Mouse (Mus musculus) liver, adult 2 months (tissue): ENCODE measurements at regions not wholly inside any gene's neighbourhood (a gene's known extent, or its start where the extent isn't known, plus 50 kb on each side); places are given as distances from the start of the nearest gene placed in this dataset.

Source experiments
- DNase-seq: peaks from one replicate; pipeline ENCODE4 v3.0.0-alpha.2; 2011; ENCODE audit warnings: low read depth, low spot score; ENCODE audit errors: extremely low read depth
- H3K27ac ChIP-seq: fragments of 200-500 bp; replicated peaks from 2 replicates; pipeline ENCODE4 v1.5.1; 2012; ENCODE audit warnings: low read depth, mild to moderate bottlenecking, control low read depth, inconsistent platforms, low read length; ENCODE audit not compliant: insufficient read depth
- H3K27me3 ChIP-seq: fragments of 200-500 bp; 2 replicates; pipeline ENCODE4 v1.6.1; 2012; ENCODE audit warnings: mild to moderate bottlenecking, moderate library complexity, low read length, inconsistent platforms; ENCODE audit not compliant: control insufficient read depth, insufficient read depth
- H3K36me3 ChIP-seq: fragments of 200-500 bp; 2 replicates; pipeline ENCODE4 v1.6.1; 2012; ENCODE audit warnings: low read length, inconsistent platforms; ENCODE audit not compliant: control insufficient read depth, insufficient read depth
- H3K4me1 ChIP-seq: fragments of 200-500 bp; 2 replicates; pipeline ENCODE4 v1.6.1; 2011; ENCODE audit warnings: low read length; ENCODE audit not compliant: control insufficient read depth, insufficient read depth
- H3K4me3 ChIP-seq: fragments of 200-500 bp; 2 replicates; pipeline ENCODE4 v1.5.1; 2011; ENCODE audit warnings: low read depth, mild to moderate bottlenecking, control low read depth, low read length, moderate library complexity; ENCODE audit not compliant: insufficient read depth
- H3K79me2 ChIP-seq: fragments of 200-500 bp; 2 replicates; pipeline ENCODE4 v1.6.1; 2012; ENCODE audit warnings: inconsistent platforms, mild to moderate bottlenecking, low read length, moderate library complexity; ENCODE audit not compliant: control insufficient read depth, insufficient read depth
- H3K9ac ChIP-seq: fragments of 200-500 bp; 2 replicates; pipeline ENCODE4 v1.6.1; 2012; ENCODE audit warnings: low read depth, mild to moderate bottlenecking, control low read depth, inconsistent platforms, low read length
- CTCF ChIP-seq: fragments of 200-500 bp; IDR thresholded peaks from 2 replicates; pipeline ENCODE4 v1.5.1; 2011; ENCODE audit warnings: low read depth, low read length, control low read depth
- POLR2A ChIP-seq: fragments of 200-500 bp; IDR thresholded peaks from 2 replicates; pipeline ENCODE4 v1.6.1; 2011; ENCODE audit warnings: low read length, control low read depth; ENCODE audit not compliant: insufficient read depth; ENCODE audit errors: extremely low read depth
- WGBS: fragments of 180-500 bp; shearing (Covaris S2); methylation state at CpG from one replicate; pipeline ENCODE4 v1.1.7; 2018; 5-methylcytosine and 5-hydroxymethylcytosine counted together

DNA sequence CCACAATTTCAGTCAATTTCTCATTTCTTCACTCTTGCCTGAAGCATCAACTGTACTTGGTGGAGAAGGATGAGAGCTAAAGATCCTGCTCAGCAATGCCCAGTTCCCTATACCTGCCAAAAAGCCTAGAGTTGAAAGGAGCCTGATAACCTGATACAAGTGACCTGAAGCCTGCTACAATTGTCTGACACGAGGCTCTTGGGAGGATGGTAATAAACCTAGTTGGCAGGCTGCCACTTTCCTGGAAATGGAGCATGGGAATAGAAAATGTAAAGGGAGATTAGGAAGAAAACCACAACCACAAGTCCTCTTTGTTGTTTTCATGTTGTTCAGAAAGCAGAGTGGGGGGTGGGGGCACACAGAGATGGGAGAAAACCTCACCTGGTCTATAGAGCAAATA is 69.7 kb upstream of the Vav3 start:
- no peak for DNase-seq

DNA sequence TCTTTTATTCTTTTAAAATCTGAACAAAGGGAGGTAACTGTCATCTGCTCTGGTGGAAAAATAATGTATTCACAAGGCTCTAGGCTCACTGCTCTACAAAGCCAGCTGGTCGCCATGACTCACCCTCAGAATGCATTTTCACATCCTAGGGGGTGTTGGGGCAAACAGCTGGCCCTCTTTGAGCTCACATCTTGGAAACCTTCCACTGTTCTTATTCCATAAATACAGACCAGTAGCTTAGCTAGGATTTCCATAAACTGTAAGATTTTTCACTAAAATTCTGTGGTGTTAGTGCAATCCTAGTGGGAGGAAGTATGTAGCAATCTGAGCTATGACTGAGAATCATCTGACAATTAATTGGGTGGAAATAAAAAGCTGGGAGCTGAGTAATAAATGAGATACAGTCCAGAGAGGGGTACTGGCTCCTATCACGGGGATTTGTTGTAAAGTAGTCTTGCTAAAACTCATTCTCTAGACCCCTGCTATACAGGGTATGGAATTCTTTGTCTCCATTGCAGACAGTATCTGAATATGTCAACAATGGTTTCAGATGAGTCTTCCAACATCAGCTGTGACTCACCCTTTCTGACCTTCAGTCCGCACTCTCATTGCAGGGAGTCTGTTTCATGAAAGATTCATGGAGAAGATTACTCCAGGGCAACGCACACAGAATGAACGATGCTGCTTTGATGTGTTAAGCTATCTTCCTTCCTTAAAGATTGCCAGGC is 67.2 kb upstream of the Vav3 start:
- Histone ChIP-seq H3K4me1 (no peaks in the 10 kb centered on the region), H3K27ac (no peak overlapping the region), H3K36me3 (no peaks in the 10 kb centered on the region), H3K79me2 (no peaks in the 10 kb centered on the region), H3K9ac (no peak overlapping the region), H3K4me3 (no peak overlapping the region), H3K27me3 (no peaks in the 10 kb centered on the region)
- TF ChIP-seq CTCF (no peak), POLR2A (no peak)
- DNase-seq = no peak
- WGBS = 61% methylated on average over 5 of the region's 5 CpGs

More for the DNA sequence above, 69.7 kb upstream of the Vav3 start:
- Histone ChIP-seq H3K36me3 (no peaks in the 10 kb centered on the region), H3K79me2 (no peaks in the 10 kb centered on the region), H3K4me1 (no peaks in the 10 kb centered on the region), H3K9ac (no peak overlapping the region), H3K4me3 (no peak overlapping the region), H3K27me3 (no peaks in the 10 kb centered on the region), H3K27ac (no peak overlapping the region)
- TF ChIP-seq POLR2A (no peak), CTCF (no peak)
- 44% methylated on average over 1 of the region's 1 CpGs for WGBS

DNA sequence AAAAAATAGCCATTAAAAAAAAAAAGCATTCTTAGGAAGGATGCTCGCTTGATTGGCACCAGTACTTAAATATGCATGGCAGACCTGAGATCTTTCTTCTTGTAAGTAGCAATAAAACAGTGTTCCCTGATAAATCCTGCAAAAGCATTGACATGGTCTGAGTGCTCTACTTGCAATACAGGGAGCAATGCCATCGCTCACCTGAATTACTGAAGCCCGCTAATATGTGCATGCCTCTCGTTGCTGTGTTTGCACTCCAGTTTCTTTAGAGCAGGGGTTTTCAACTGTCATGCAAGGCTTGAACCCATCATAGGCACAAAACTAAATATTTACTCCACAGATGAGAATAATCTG is 66.7 kb upstream of the Vav3 start:
- WGBS = 87% methylated on average over 4 of the region's 4 CpGs
- DNase-seq = no peak
- TF ChIP-seq POLR2A = no peak
- TF ChIP-seq CTCF = no peak
- no peaks in the 10 kb centered on the region for H3K27me3 ChIP-seq
- no peak overlapping the region for H3K27ac ChIP-seq
- no peaks in the 10 kb centered on the region for H3K79me2 ChIP-seq
- H3K4me3 ChIP-seq = no peak overlapping the region
- no peak overlapping the region for H3K9ac ChIP-seq
- H3K4me1 ChIP-seq = no peaks in the 10 kb centered on the region
- H3K36me3 ChIP-seq = no peaks in the 10 kb centered on the region

DNA sequence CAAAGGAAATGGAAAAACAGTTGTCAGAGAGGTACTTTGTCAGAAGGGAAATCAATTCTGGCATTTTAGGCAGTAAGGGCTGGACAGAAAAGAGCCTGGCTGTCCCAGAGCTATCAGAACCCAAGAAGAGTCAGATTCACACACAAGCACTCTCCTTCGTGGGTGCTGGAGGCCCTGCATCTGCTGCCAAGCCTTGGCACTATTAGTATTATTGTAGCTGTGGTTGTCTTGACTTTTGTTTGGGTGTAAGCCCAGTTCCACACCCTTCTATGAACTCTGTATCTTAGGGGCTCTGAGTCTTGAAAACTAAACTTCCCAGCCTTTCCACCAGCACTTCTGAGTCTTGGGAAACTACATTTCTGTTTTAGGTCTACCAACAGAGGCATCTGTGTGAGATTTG is 61.4 kb upstream of the Vav3 start:
- DNase-seq = no peak
- Histone ChIP-seq H3K9ac (no peak overlapping the region), H3K36me3 (no peaks in the 10 kb centered on the region), H3K4me3 (no peak overlapping the region), H3K4me1 (no peaks in the 10 kb centered on the region), H3K79me2 (no peaks in the 10 kb centered on the region), H3K27ac (no peak overlapping the region), H3K27me3 (no peaks in the 10 kb centered on the region)
- TF ChIP-seq POLR2A = no peak
- 53% methylated on average over 1 of the region's 1 CpGs for WGBS

GRCm38 (mm10) chr3:109286590-109286989 is 53.9 kb upstream of the Vav3 start:
- TF ChIP-seq POLR2A = no peak
- no peak for TF ChIP-seq CTCF
- no peak overlapping the region for H3K4me3 ChIP-seq
- DNase-seq = no peak
- H3K36me3 ChIP-seq = no peaks in the 10 kb centered on the region
- no peak overlapping the region for H3K27ac ChIP-seq
- 55% methylated on average over 1 of the region's 1 CpGs for whole genome bisulfite sequencing
- no peaks in the 10 kb centered on the region for H3K79me2 ChIP-seq
- no peaks in the 10 kb centered on the region for H3K4me1 ChIP-seq
- H3K9ac ChIP-seq = no peak overlapping the region
- H3K27me3 ChIP-seq = no peaks in the 10 kb centered on the region
